Mouse (Mus musculus): ENCODE data around the gene Fsd1.
A peak's percentile ranks its signal among the peaks of the same experiment; 100 is the strongest.

Fsd1 gene

GRCm38 (mm10) chr17:56030238-56030870 is 44.0 kb downstream of the Fsd1 start:
- DNase-seq (ENCODE audit: low spot score in 2 of 2): no peak

- no peak for DNase-seq (ENCODE audit: low spot score in 2 of 2)
Measured at GRCm38 (mm10) chr17:56030919-56031318, 44.6 kb downstream of the Fsd1 start.

- DNase-seq (ENCODE audit: low spot score in 2 of 2): no peak
Measured at GRCm38 (mm10) chr17:56031431-56031830, 45.1 kb downstream of the Fsd1 start.

DNA sequence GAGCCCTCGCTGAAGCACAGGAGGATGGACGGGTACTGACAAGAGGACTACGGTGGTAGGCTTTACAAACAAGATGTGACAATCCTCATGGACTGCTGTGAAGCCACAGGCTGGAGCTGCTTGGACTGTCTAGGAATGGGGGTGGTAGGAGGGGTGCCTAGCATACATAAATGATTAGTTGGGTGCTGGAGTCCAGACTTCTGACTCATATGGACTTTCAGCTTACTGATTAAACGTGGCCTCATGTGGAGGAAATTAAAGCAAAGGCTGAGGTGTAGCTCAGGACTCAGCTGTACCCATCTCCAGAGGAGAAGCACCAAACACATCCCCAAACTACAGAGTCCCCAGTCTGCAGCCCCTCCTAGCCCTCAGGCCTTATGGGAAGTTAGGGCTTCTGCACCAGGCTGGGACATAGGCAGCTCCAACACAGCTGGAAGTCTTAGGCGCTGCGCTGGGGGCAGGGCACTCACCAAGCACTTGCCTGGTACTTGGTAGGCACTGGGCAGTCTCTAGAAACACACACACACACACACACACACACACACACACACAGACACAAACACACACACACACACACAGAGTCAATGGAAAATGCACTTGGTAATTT is 45.9 kb downstream of the Fsd1 start:
- no peak for DNase-seq (ENCODE audit: low spot score in 2 of 2)

DNA sequence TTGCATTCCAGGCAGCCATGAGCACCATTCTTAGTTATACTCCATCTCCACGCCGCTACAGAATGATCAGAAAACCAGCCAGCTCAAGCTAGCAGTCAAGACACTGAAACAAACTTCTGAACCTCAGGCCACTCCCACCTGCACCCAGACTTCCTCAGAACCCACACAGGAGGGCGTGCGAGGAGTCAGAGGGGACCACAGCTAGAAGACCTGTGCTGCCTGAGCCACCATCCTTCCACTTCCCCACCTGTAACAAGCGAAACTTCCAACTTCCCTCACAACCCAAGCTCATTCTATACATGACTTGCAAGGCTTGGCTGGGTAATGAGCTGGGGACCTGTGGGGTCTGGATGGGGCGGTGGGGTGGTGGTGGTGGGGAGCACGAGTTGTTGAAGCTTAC is 46.5 kb downstream of the Fsd1 start:
- DNase-seq (ENCODE audit: low spot score in 2 of 2): no peak

GRCm38 (mm10) chr17:56034040-56034725 is 47.9 kb downstream of the Fsd1 start:
- no peak for DNase-seq (ENCODE audit: low spot score in 2 of 2)

DNA sequence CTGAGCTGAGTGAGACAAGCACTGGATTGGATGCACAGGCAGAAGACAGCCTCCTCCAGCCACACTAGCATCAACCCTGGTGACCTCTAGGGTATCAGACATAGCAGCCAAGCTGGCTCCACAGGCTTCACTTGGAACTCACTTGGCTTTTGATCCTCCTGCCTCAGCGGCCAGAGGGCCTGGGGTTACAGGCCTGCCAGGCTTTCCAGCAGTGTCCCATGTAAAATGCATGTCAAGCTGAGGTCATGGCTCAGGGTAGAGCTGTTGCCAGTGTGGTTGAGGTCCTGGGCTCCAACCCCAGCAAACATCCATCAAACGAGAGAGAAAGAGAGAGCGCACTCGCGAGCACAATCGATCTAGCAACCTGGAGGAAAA is 48.4 kb downstream of the Fsd1 start:
- DNase-seq (ENCODE audit: low spot score in 2 of 2): no peak

GRCm38 (mm10) chr17:56035216-56035615 is 48.9 kb downstream of the Fsd1 start:
- no peak for DNase-seq (ENCODE audit: low spot score in 2 of 2)

DNA sequence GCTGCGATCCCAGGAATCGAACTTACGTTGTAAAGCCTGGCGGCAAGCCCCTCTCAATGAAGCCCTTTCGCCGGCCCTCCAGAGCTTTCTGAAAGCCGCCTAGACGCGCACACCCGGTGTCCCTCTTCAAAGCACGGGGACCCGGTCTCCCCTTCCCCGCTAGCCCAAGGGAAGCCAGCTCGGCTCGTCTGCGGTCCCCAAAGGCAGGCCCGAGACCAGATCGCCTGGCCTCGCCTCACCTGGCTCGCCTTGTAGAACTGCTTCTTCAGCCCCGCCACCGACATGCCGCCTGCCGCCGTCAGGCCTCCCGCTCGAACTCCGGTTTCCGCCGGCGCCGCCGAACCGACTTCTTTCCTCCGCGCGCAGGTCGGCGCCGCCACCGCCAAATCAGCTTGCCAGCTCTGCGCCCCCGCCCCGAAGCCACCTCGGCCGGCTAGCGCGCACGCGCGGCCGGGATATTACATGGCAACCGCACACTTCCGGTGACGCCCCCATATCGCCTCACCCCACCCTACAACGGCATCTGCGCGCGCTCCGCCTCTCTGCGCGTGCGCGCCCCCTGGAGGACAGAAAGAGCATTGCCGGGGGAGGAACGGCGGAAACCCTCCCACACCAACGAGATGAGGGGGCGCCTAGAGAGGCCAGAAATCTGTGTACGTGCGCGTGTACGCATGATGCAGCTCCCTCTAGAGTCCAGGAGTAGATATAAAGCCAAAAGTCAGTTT is 50.0 kb downstream of the Fsd1 start, which contains the start of gene Sh3gl1:
Gene Sh3gl1 (minus strand): TSS at position 460 of the 725 bp plus-strand sequence.
- peak; percentile 99 for DNase-seq (ENCODE audit: low spot score in 2 of 2)

- no peak for DNase-seq (ENCODE audit: low spot score in 2 of 2)
Measured at GRCm38 (mm10) chr17:56036901-56037287, 50.6 kb downstream of the Fsd1 start.

DNA sequence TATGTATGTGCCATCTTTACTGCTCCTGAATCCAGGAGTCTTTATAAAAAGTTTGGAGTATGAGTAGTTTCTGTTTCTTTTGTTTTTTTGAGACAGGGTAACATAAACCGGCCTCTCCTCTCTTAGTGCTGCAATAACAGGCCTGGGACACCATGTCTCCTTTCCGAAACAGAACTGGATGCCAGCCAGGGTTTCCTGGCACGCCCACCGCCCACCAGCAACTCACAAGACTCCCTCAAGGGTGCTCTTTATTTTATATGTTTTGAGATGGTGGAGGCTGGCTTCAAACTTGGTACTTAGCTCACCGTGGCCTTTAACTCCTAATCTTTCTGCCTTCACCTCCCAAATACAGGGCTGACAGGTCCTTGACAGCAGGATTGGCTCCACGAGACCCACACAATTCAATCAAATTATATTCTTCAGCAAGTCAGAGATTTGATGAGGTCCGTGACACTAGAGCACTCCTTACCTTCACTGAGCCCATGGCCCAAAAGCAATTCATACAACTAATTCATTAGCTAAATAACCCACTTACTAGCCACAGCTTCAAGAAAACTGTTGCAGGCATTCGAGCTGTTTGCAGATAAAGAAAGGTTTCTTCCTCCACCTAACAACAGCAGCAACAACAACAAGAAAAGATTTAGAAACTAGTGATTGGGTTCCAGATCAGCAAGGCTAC is 52.4 kb downstream of the Fsd1 start:
- DNase-seq (ENCODE audit: low spot score in 2 of 2): no peak

- DNase-seq (ENCODE audit: low spot score in 2 of 2): no peak
Measured at GRCm38 (mm10) chr17:56039345-56039744, 53.0 kb downstream of the Fsd1 start.

DNA sequence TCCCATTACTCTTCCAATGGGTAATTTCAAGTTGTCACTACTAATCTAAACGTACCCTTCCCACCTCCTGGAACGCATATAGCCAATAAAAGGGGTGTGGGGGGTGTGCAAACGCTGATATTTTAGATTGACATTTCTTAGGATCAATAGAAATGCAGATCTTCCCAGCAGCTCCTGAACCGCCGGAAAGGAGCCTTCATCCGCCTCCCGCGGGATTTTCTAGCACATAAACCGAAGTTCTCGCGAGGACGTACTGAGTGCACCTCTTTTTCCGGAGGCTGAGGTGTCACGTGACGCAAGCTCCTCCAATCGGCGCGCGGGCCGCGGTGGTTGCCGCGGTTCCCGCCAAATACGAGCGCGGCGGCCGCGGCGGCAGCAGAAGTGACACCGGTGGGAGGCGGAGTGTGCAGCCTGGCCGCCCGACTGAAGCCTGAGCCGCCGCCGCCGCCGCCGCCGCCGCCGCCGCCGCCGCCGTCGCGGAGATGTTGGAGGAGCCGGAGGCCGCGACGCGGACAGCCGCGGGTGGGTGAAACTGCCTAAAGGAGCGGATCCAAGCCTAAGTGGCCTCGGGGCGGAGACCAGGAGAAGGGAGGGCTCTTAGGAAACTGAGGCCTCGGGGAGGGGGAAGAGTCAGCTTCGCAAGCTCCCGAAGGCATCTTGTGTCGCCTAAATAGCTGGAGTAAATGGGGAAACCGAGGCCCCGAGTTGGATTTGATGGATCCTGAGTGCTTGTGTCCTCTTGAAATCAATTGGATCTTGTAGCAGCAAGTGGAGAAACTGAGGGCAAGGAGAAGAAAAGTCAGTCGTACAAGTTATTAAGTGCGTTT is 53.9 kb downstream of the Fsd1 start, which contains the start of gene Chaf1a:
Gene Chaf1a (plus strand): TSS at position 410 of the 827 bp plus-strand sequence.
- peak; percentile 95 to 98 for DNase-seq (ENCODE audit: low spot score in 2 of 2)

- DNase-seq (ENCODE audit: low spot score in 2 of 2): no peak
Measured at GRCm38 (mm10) chr17:56040857-56041163, 54.5 kb downstream of the Fsd1 start.
